Comparison of ENCODE assay signal across 8 mouse cellular contexts in genomic region chr11:84827901-84828503, GRCm38 (mm10). TPM values are rescaled to one million over a fixed set of nuclear protein-coding genes. Genes with fewer than 3 reads are reported as not detected.
A peak's percentile ranks its signal among the peaks of the same experiment; 100 is the strongest.
DNase-seq lines count a peak whose midpoint lies in the region; ATAC-seq and TF ChIP-seq lines count a peak whose summit lies in the region.

No protein-coding gene starts in this region.

- H3K9me3 ChIP-seq in kidney, embryonic 16.5 days (ENCODE audit: low read length), result no peaks in the 10 kb centered on the region
- no peaks in the 10 kb centered on the region for H3K9me3 ChIP-seq in embryonic facial prominence, embryonic 14.5 days (ENCODE audit: control insufficient read depth, low read length)
- H3K9me3 ChIP-seq in intestine, embryonic 14.5 days (ENCODE audit: control insufficient read depth, low read length), result no peaks in the 10 kb centered on the region
- no peaks in the 10 kb centered on the region for H3K9me3 ChIP-seq in midbrain, postnatal 0 days (ENCODE audit: low read length)

- H3K36me3 ChIP-seq in kidney, embryonic 16.5 days (ENCODE audit: insufficient read depth, low read length), result peaks cover 20% of the 10 kb centered on the region
- peaks cover 26% of the 10 kb centered on the region for H3K36me3 ChIP-seq in embryonic facial prominence, embryonic 14.5 days (ENCODE audit: control insufficient read depth, insufficient read depth, low read length)
- peaks cover 30% of the 10 kb centered on the region for H3K36me3 ChIP-seq in intestine, embryonic 14.5 days (ENCODE audit: control insufficient read depth, insufficient read depth, low read length)
- peaks cover 14% of the 10 kb centered on the region; the same call in 1 of the 2 replicates for H3K36me3 ChIP-seq in midbrain, postnatal 0 days (ENCODE audit: insufficient read depth, low read length)

- DNase-seq in kidney, postnatal 14 days, result no peak
- DNase-seq in embryonic facial prominence, embryonic 14.5 days (ENCODE audit: low spot score), result no peak
- no peak for DNase-seq in intestine, embryonic 14.5 days (ENCODE audit: low spot score)
- DNase-seq in midbrain, postnatal 0 days (ENCODE audit: low spot score), result no peak
- DNase-seq in gastrocnemius, adult 8-10 months (ENCODE audit: low spot score in 2 of 2), result no peak
- DNase-seq in cerebellum, postnatal 4 days (ENCODE audit: low spot score in 2 of 2), result no peak
- no peak for DNase-seq in thymus, postnatal 4 days

- no peak for TF ChIP-seq CTCF in midbrain, postnatal 0 days (IDR thresholded peaks at IDR 0.05)

- peak overlapping the region; percentile 90 for H3K4me2 ChIP-seq in kidney, embryonic 16.5 days (replicated peaks; ENCODE audit: low read depth, low read length)
- H3K4me2 ChIP-seq in embryonic facial prominence, embryonic 14.5 days (ENCODE audit: low read depth, low read length), result peak overlapping the region; percentile 87
- H3K4me2 ChIP-seq in intestine, embryonic 14.5 days (ENCODE audit: low read length), result peak overlapping the region; percentile 95
- peak overlapping the region; percentile 90 for H3K4me2 ChIP-seq in midbrain, postnatal 0 days (ENCODE audit: low read depth, low read length, poor library complexity, severe bottlenecking)

- H3K27me3 ChIP-seq in kidney, embryonic 16.5 days (ENCODE audit: insufficient read depth, low read length), result no peaks in the 10 kb centered on the region
- no peaks in the 10 kb centered on the region for H3K27me3 ChIP-seq in embryonic facial prominence, embryonic 14.5 days (replicated peaks; ENCODE audit: control insufficient read depth, insufficient read depth, low read length)
- H3K27me3 ChIP-seq in intestine, embryonic 14.5 days (replicated peaks; ENCODE audit: control insufficient read depth, insufficient read depth, low read length), result no peaks in the 10 kb centered on the region
- no peaks in the 10 kb centered on the region for H3K27me3 ChIP-seq in midbrain, postnatal 0 days (ENCODE audit: insufficient read depth, low read length)

- H3K9ac ChIP-seq in kidney, embryonic 16.5 days (replicated peaks; ENCODE audit: low read length), result peak overlapping the region; percentile 85
- peak overlapping the region; percentile 81 for H3K9ac ChIP-seq in embryonic facial prominence, embryonic 14.5 days (ENCODE audit: low read depth, low read length)
- peak overlapping the region; percentile 71 for H3K9ac ChIP-seq in intestine, embryonic 14.5 days (ENCODE audit: low read length)
- H3K9ac ChIP-seq in midbrain, postnatal 0 days (replicated peaks; ENCODE audit: low read length, poor library complexity, severe bottlenecking), result no peak overlapping the region

- no peak for ATAC-seq in kidney, embryonic 16.5 days (ENCODE audit: low FRiP score, low TSS enrichment)
- no peak for ATAC-seq in embryonic facial prominence, embryonic 14.5 days (ENCODE audit: low read depth)
- no peak; the same call in 1 of the 2 replicates for ATAC-seq in intestine, embryonic 14.5 days (replicated peaks; ENCODE audit: low FRiP score, low TSS enrichment, low read depth)
- ATAC-seq in midbrain, postnatal 0 days (ENCODE audit: low FRiP score), result no peak

- WGBS in kidney, embryonic 16.5 days, result 46% methylated on average over 3 of the region's 3 CpGs
- WGBS in embryonic facial prominence, embryonic 14.5 days, result 40% methylated on average over 3 of the region's 3 CpGs
- 45% methylated on average over 3 of the region's 3 CpGs for WGBS in intestine, embryonic 14.5 days
- WGBS in midbrain, postnatal 0 days, result 58% methylated on average over 3 of the region's 3 CpGs

- 0 out of 2 replicates have a peak overlapping the region, but pooled peaks have one; percentile 73 for H3K27ac ChIP-seq in kidney, embryonic 16.5 days (ENCODE audit: low read length)
- no peak overlapping the region for H3K27ac ChIP-seq in embryonic facial prominence, embryonic 14.5 days (replicated peaks; ENCODE audit: low read depth, low read length)
- H3K27ac ChIP-seq in intestine, embryonic 14.5 days (ENCODE audit: low read depth), result no peak overlapping the region
- no peak overlapping the region for H3K27ac ChIP-seq in midbrain, postnatal 0 days (ENCODE audit: low read depth, low read length)

- H3K4me1 ChIP-seq in kidney, embryonic 16.5 days (ENCODE audit: insufficient read depth, low read length), result peaks cover 15% of the 10 kb centered on the region
- H3K4me1 ChIP-seq in embryonic facial prominence, embryonic 14.5 days (ENCODE audit: control insufficient read depth, insufficient read depth, low read length), result peaks cover 11% of the 10 kb centered on the region
- peaks cover 4% of the 10 kb centered on the region for H3K4me1 ChIP-seq in intestine, embryonic 14.5 days (replicated peaks; ENCODE audit: control insufficient read depth, insufficient read depth, low read length)
- H3K4me1 ChIP-seq in midbrain, postnatal 0 days (ENCODE audit: insufficient read depth, low read length), result no peaks in the 10 kb centered on the region

- peak overlapping the region; percentile 84 for H3K4me3 ChIP-seq in kidney, embryonic 16.5 days (ENCODE audit: low read length)
- H3K4me3 ChIP-seq in embryonic facial prominence, embryonic 14.5 days (ENCODE audit: low read depth, low read length), result peak overlapping the region; percentile 82
- H3K4me3 ChIP-seq in intestine, embryonic 14.5 days (ENCODE audit: low read depth, low read length), result peak overlapping the region; percentile 87
- peak overlapping the region; percentile 69 for H3K4me3 ChIP-seq in midbrain, postnatal 0 days (ENCODE audit: low read depth, low read length)

RNA-seq across cellular contexts. Expression of gene Dhrs11, which starts 0.8 kb away (rescaled TPM):
- 13.1 and 14.9 TPM in 2 replicates for polyA plus RNA-seq in kidney, embryonic 16.5 days (2015; fragmentation: Nextera tagmentation; extraction: Ambion mirVana)
- polyA plus RNA-seq in embryonic facial prominence, embryonic 14.5 days (2014; fragmentation: Nextera tagmentation; extraction: Ambion mirVana), result 13.7 and 15.7 TPM in 2 replicates
- polyA plus RNA-seq in intestine, embryonic 14.5 days (2014; fragmentation: Nextera tagmentation; extraction: Ambion mirVana), result 30.4 and 37.1 TPM in 2 replicates
- total RNA-seq in midbrain, postnatal 0 days (2014; rRNA removed), result 7.6 and 10.1 TPM in 2 replicates
- polyA plus RNA-seq in midbrain, postnatal 0 days (2015; fragmentation: Nextera tagmentation; extraction: Ambion mirVana), result 9.1 and 12.3 TPM in 2 replicates
- 10 to 100 TPM; 21.8 to 33.6 (median 26.3) TPM for total RNA-seq in gastrocnemius, adult 8-10 months (2022)

RNA-seq across cellular contexts. Expression of gene Mrm1, which starts 8.7 kb away (rescaled TPM):
- polyA plus RNA-seq in kidney, embryonic 16.5 days (2015; fragmentation: Nextera tagmentation; extraction: Ambion mirVana), result 12.3 and 15.5 TPM in 2 replicates
- polyA plus RNA-seq in embryonic facial prominence, embryonic 14.5 days (2014; fragmentation: Nextera tagmentation; extraction: Ambion mirVana), result 7.9 and 12.0 TPM in 2 replicates
- polyA plus RNA-seq in intestine, embryonic 14.5 days (2014; fragmentation: Nextera tagmentation; extraction: Ambion mirVana), result 15.9 and 16.9 TPM in 2 replicates
- 14.2 and 15.5 TPM in 2 replicates for total RNA-seq in midbrain, postnatal 0 days (2014; rRNA removed)
- polyA plus RNA-seq in midbrain, postnatal 0 days (2015; fragmentation: Nextera tagmentation; extraction: Ambion mirVana), result 13.1 and 16.9 TPM in 2 replicates
- 10 to 100 TPM in 1 of 4 experiments, 1 to 10 TPM in 3; 4.5 to 11.4 (median 8.4) TPM for total RNA-seq in gastrocnemius, adult 8-10 months (2022)

RNA-seq across cellular contexts. Expression of gene Ggnbp2, which starts 42.6 kb away (rescaled TPM):
- 62.6 and 63.3 TPM in 2 replicates for polyA plus RNA-seq in kidney, embryonic 16.5 days (2015; fragmentation: Nextera tagmentation; extraction: Ambion mirVana)
- 62.4 and 67.0 TPM in 2 replicates for polyA plus RNA-seq in embryonic facial prominence, embryonic 14.5 days (2014; fragmentation: Nextera tagmentation; extraction: Ambion mirVana)
- polyA plus RNA-seq in intestine, embryonic 14.5 days (2014; fragmentation: Nextera tagmentation; extraction: Ambion mirVana), result 66.1 and 68.0 TPM in 2 replicates
- 39.2 and 52.1 TPM in 2 replicates for total RNA-seq in midbrain, postnatal 0 days (2014; rRNA removed)
- polyA plus RNA-seq in midbrain, postnatal 0 days (2015; fragmentation: Nextera tagmentation; extraction: Ambion mirVana), result 62.9 and 65.8 TPM in 2 replicates
- 10 to 100 TPM; 31.1 to 45.3 (median 33.5) TPM for total RNA-seq in gastrocnemius, adult 8-10 months (2022)

RNA-seq across cellular contexts. Expression of gene Myo19, which starts 51.9 kb away (rescaled TPM):
- polyA plus RNA-seq in kidney, embryonic 16.5 days (2015; fragmentation: Nextera tagmentation; extraction: Ambion mirVana), result 11.8 and 13.9 TPM in 2 replicates
- 10.9 and 11.9 TPM in 2 replicates for polyA plus RNA-seq in embryonic facial prominence, embryonic 14.5 days (2014; fragmentation: Nextera tagmentation; extraction: Ambion mirVana)
- polyA plus RNA-seq in intestine, embryonic 14.5 days (2014; fragmentation: Nextera tagmentation; extraction: Ambion mirVana), result 10.0 and 10.6 TPM in 2 replicates
- total RNA-seq in midbrain, postnatal 0 days (2014; rRNA removed), result 9.4 and 13.6 TPM in 2 replicates
- 4.4 and 4.7 TPM in 2 replicates for polyA plus RNA-seq in midbrain, postnatal 0 days (2015; fragmentation: Nextera tagmentation; extraction: Ambion mirVana)
- 1 to 10 TPM; 1.2 to 1.9 (median 1.6) TPM for total RNA-seq in gastrocnemius, adult 8-10 months (2022)

RNA-seq across cellular contexts. Expression of gene Pigw, which starts 52.1 kb away (rescaled TPM):
- 3.8 and 4.3 TPM in 2 replicates for polyA plus RNA-seq in kidney, embryonic 16.5 days (2015; fragmentation: Nextera tagmentation; extraction: Ambion mirVana)
- polyA plus RNA-seq in embryonic facial prominence, embryonic 14.5 days (2014; fragmentation: Nextera tagmentation; extraction: Ambion mirVana), result 2.3 and 3.1 TPM in 2 replicates
- polyA plus RNA-seq in intestine, embryonic 14.5 days (2014; fragmentation: Nextera tagmentation; extraction: Ambion mirVana), result 3.6 and 4.0 TPM in 2 replicates
- total RNA-seq in midbrain, postnatal 0 days (2014; rRNA removed), result 1.9 and 3.7 TPM in 2 replicates
- polyA plus RNA-seq in midbrain, postnatal 0 days (2015; fragmentation: Nextera tagmentation; extraction: Ambion mirVana), result 1.6 and 1.7 TPM in 2 replicates
- 1 to 10 TPM; 6.0 to 6.9 (median 6.2) TPM for total RNA-seq in gastrocnemius, adult 8-10 months (2022)
